Mouse (Mus musculus) CD4-positive, CD25-positive, alpha-beta regulatory T cell (primary cell): ENCODE measurements around the gene Mindy4. TPM values are rescaled to one million over a fixed set of nuclear protein-coding genes. Genes with fewer than 3 reads are reported as not detected.

Experiments
- polyA plus RNA-seq: library from polyadenylated mRNA; unstranded; fragments of 100-300 nt; shearing (Covaris generic); gene quantifications from one replicate; pipeline ENCODE4 v1.2.1, GENCODE M21; 2017

The Mindy4 gene
- polyA plus RNA-seq: 0.12 TPM

GRCm38 (mm10) chr6:55202913-55203910 lies at the start of gene Mindy4:
Gene Mindy4 (plus strand): TSS chr6:55203383.

GRCm38 (mm10) chr6:55174741-55175181 lies 28.4 kb upstream of the Mindy4 start, which contains the start of gene Inmt:
Gene Inmt (minus strand): TSS chr6:55175043.

GRCm38 (mm10) chr6:55335989-55336514 lies 132.9 kb downstream of the Mindy4 start, which contains the start of gene Aqp1:
Gene Aqp1 (plus strand): TSS chr6:55336432.

Other genes with a start within 250 kb of the Mindy4 start
- 64.8 TPM for gene Nod1, start 230.8 kb upstream of the Mindy4 start, polyA plus RNA-seq
- gene Ggct, start 210.4 kb upstream of the Mindy4 start, polyA plus RNA-seq: 32.1 TPM
- 102 TPM for gene Gars, start 165.4 kb upstream of the Mindy4 start, polyA plus RNA-seq
- 0.11 TPM for gene Crhr2, start 70.4 kb upstream of the Mindy4 start, polyA plus RNA-seq
- not detected for gene Inmt, start 28.3 kb upstream of the Mindy4 start, polyA plus RNA-seq
- gene Aqp1, start 133.0 kb downstream of the Mindy4 start, polyA plus RNA-seq: 0.11 TPM
- gene Ghrhr, start 172.9 kb downstream of the Mindy4 start, polyA plus RNA-seq: not detected
- gene Adcyap1r1, start 248.6 kb downstream of the Mindy4 start, polyA plus RNA-seq: not detected